In the genomic region with DNA sequence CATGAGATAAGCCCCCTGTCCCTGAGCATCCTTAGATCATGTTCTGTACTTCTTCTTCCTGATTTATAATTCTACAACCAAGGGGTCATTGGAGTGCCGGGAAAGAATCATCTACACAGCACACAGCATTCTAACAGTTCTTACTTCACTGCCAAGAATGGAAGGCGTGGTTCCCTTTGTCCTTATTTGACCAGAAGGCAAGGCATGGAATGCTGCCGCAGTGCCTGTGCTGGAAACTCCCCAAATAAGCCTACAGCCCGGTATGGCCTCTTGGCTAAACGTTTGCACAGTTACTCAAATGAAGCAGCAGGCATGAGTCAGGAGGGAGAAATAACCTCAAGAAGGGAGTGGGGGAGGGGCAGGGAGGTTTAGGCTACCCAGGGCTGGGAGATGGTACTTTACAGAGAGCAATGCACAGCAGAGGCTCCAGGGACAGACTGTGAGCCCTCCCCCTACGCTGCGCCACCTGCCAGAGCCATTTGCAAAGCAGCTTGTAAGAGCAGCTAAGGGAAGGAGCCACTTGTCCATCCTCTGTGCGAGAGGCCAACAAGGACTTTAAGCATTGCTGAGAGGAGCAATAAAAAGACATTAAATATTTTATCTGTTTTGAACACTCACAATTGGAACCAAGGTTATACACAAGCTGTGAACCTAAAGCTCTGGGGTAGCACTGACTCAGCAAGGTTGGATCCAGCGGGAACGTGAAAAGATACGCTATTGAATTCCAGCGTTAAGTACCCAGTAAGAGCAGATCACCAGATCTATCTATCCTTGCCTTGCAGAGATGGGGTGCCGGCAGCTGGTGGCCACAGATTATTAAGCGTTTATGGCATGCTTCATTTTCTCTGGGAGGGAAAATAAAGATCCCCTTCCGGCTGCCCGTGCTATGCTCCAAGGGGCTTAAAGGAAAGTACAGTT, we compare ENCODE assay signal across 8 mouse cellular contexts.
DNase-seq lines count a peak whose midpoint lies in the region; ATAC-seq lines count a peak whose summit lies in the region.

No protein-coding gene starts in this region.

- peak; percentile 80 for ATAC-seq in hindbrain, embryonic 15.5 days (ENCODE audit: low FRiP score, low read depth)
- peak; percentile 85 for ATAC-seq in midbrain, embryonic 13.5 days

- 21% methylated on average over 16 of the region's 16 CpGs for WGBS in hindbrain, embryonic 15.5 days
- 23% methylated on average over 16 of the region's 16 CpGs for WGBS in midbrain, embryonic 13.5 days

- no peak overlapping the region for H3K4me3 ChIP-seq in hindbrain, embryonic 15.5 days
- no peak overlapping the region for H3K4me3 ChIP-seq in midbrain, embryonic 13.5 days (replicated peaks)

- peak overlapping the region; percentile 26 for H3K4me2 ChIP-seq in hindbrain, embryonic 15.5 days
- H3K4me2 ChIP-seq in midbrain, embryonic 13.5 days (replicated peaks) = peak overlapping the region; percentile 11; the same call in 1 of the 2 replicates

- no peaks in the 10 kb centered on the region for H3K36me3 ChIP-seq in hindbrain, embryonic 15.5 days
- H3K36me3 ChIP-seq in midbrain, embryonic 13.5 days = no peaks in the 10 kb centered on the region

- no peak overlapping the region for H3K9ac ChIP-seq in hindbrain, embryonic 15.5 days
- no peak overlapping the region for H3K9ac ChIP-seq in midbrain, embryonic 13.5 days (replicated peaks)

- no peaks in the 10 kb centered on the region for H3K9me3 ChIP-seq in hindbrain, embryonic 15.5 days
- no peaks in the 10 kb centered on the region for H3K9me3 ChIP-seq in midbrain, embryonic 13.5 days

- H3K27ac ChIP-seq in hindbrain, embryonic 15.5 days (replicated peaks) = peak overlapping the region; percentile 67
- H3K27ac ChIP-seq in midbrain, embryonic 13.5 days = peak overlapping the region; percentile 69

- DNase-seq in adrenal gland, adult 18-20 months (ENCODE audit: low spot score in 2 of 2) = peak; percentile 9 to 23
- DNase-seq in cerebellum, postnatal 25 days = peak; percentile 93 to 96
- peak; percentile 47 for DNase-seq in gastrocnemius, adult 18-20 months (ENCODE audit: low spot score)
- peak; percentile 32 for DNase-seq in left cerebral cortex, adult 11 months (ENCODE audit: low spot score)
- peak; percentile 54 for DNase-seq in testis, postnatal 10 days (ENCODE audit: low spot score)
- DNase-seq in spleen, adult 12 weeks (ENCODE audit: low spot score) = no peak

- H3K27me3 ChIP-seq in hindbrain, embryonic 15.5 days = no peaks in the 10 kb centered on the region
- H3K27me3 ChIP-seq in midbrain, embryonic 13.5 days = no peaks in the 10 kb centered on the region

- peaks cover 43% of the 10 kb centered on the region for H3K4me1 ChIP-seq in hindbrain, embryonic 15.5 days (replicated peaks)
- peaks cover 45% of the 10 kb centered on the region for H3K4me1 ChIP-seq in midbrain, embryonic 13.5 days (replicated peaks)
